Mouse (Mus musculus): ENCODE data around the gene Phf20.

DNA sequence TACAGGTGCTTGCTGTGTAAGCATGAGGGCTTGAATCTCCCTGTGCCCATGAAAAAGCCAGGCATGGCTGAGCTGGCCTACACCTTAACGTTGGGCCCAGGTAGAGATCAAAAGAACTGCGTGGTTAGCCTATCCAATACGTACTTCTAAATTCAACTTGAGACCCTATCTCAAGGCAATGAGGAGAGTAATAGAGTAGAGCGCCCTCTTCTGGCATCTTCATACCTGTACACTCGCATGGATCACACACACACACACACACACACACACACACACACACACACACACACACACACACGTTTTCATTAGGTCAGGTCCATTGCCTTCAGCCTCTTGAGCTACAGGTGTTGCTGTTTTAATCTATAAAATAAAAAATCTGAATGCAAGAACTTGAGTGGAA is 118.5 kb downstream of the Phf20 start:
- TF ChIP-seq GATA1 (IDR thresholded peaks at IDR 0.05; ENCODE audit: borderline replicate concordance, low read length), result no peak
- no peak for TF ChIP-seq FLI1 (IDR thresholded peaks at IDR 0.05; ENCODE audit: low read length)
